23 mouse cellular contexts compared by ENCODE assay signal in the genomic region with DNA sequence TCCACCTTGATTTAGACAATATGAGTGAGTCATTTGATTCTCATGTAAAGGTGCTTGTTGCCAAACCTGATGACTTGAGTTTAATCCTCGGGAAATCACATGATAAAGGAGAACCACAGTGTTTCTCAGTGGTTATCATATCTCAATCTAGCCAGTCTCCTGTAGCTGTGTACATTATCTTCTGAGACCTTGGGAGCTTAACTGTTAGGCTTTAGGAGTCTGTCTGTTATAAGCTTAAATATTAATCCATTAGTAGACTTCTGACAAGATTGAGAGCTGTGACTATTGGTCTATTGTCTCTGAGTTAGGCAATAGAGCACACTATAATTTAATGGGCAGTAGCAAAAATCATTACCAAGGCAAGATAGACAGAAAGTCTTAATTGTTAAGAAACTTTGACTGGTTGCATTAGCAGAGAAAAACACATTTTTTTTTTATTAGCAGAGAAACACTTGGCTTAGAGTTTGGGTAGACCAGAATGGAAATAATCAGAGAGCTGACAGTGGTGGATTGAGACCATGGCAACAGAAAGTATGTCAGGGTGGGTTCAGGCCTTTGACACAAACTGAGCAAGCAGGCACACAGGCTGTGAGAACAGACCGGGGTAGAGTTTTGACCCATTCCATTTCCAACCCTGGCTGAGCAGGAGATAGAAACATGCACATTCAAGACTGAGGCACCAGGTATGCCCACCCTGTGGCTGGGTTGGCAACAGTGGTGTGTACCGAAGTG.
"Had no signal": no experiment of that assay in that cellular context is flagged by ENCODE, and none has a peak within 500 bp of the region (broad histone marks: within the 10 kb centered on the region; RNA-seq: fewer than 3 reads in every experiment).

No protein-coding gene starts in this region.

- H3K27ac ChIP-seq: gastrocnemius, adult 2 months; heart, embryonic 10.5 days; hindbrain, embryonic 10.5 days; hindbrain, embryonic 12.5 days; hindbrain, embryonic 14.5 days; layer of hippocampus, adult 2 months; limb, embryonic 12.5 days; liver, embryonic 12.5 days had no signal

- H3K36me3 ChIP-seq: heart, embryonic 10.5 days; heart, embryonic 12.5 days; hindbrain, embryonic 10.5 days; hindbrain, embryonic 12.5 days; limb, embryonic 12.5 days; liver, embryonic 12.5 days had no signal

- ATAC-seq: forebrain, embryonic 16.5 days; hindbrain, embryonic 16.5 days; inflammation-experienced regulatory T-cells, adult 6 months; liver, embryonic 12.5 days had no signal

- H3K4me2 ChIP-seq: heart, embryonic 12.5 days; hindbrain, embryonic 12.5 days; hindbrain, embryonic 14.5 days; limb, embryonic 12.5 days; liver, embryonic 12.5 days had no signal

- H3K27me3 ChIP-seq: heart, embryonic 12.5 days; hindbrain, embryonic 12.5 days; limb, embryonic 12.5 days; liver, embryonic 12.5 days had no signal

- H3K4me1 ChIP-seq: heart, embryonic 10.5 days; heart, embryonic 12.5 days; hindbrain, embryonic 12.5 days; limb, embryonic 12.5 days; liver, embryonic 12.5 days had no signal

- H3K4me3 ChIP-seq: gastrocnemius, adult 2 months; heart, embryonic 10.5 days; heart, embryonic 12.5 days; hindbrain, embryonic 10.5 days; hindbrain, embryonic 12.5 days; layer of hippocampus, adult 2 months; limb, embryonic 12.5 days; liver, embryonic 12.5 days had no signal

- DNase-seq: gastrocnemius, adult 2 months; gastrocnemius, postnatal 10 days; gastrocnemius, postnatal 25 days; heart, adult 18-20 months; heart, postnatal 10 days; heart, postnatal 4 days; kidney, adult 18-20 months; kidney, adult 8-10 months; kidney, postnatal 10 days; kidney, postnatal 25 days; kidney, postnatal 4 days; left cerebral cortex, postnatal 4 days had no signal

- H3K9me3 ChIP-seq: heart, embryonic 10.5 days; heart, embryonic 12.5 days; hindbrain, embryonic 10.5 days; hindbrain, embryonic 12.5 days; limb, embryonic 12.5 days; liver, embryonic 12.5 days had no signal

- H3K9ac ChIP-seq: heart, embryonic 12.5 days; hindbrain, embryonic 12.5 days; hindbrain, embryonic 14.5 days; limb, embryonic 12.5 days; liver, embryonic 12.5 days had no signal
